Mouse (Mus musculus) stomach, postnatal 0 days (tissue): Measurements from ENCODE around the gene Zfp36l1.

ENCODE experiments used
- CTCF ChIP-seq: IDR thresholded peaks from 2 replicates; pipeline ENCODE4 v1.5.1; 2016; ENCODE audit warnings: antibody characterized with exemption, low read depth, mild to moderate bottlenecking, moderate library complexity
- EP300 ChIP-seq: optimal IDR thresholded peaks from 2 replicates; pipeline ENCODE3; 2016; ENCODE audit warnings: antibody characterized with exemption

GRCm38 (mm10) chr12:80081440-80081839 lies 31.4 kb downstream of the Zfp36l1 start:
- TF ChIP-seq EP300: no peak
- no peak for TF ChIP-seq CTCF
